Mouse (Mus musculus) embryonic facial prominence, embryonic 13.5 days (tissue): ENCODE data around the gene Spr. TPM values are rescaled to one million over a fixed set of nuclear protein-coding genes. Genes with fewer than 3 reads are reported as not detected.
A peak's percentile ranks its signal among the peaks of the same experiment; 100 is the strongest.
"Not testable (repeated sequence)": the region's sequence is repeated elsewhere in the genome, so short reads cannot be mapped to it uniquely, and the experiment has no call there.

Experiments
- ATAC-seq: fragments of 200-750 bp; cut with Nextera tagmentation; 2 replicates; pipeline ENCODE4 v1.8.0; 2017; ENCODE audit warnings: low read depth; ENCODE audit not compliant: insufficient number of reproducible peaks, insufficient read depth, low FRiP score, low TSS enrichment
- H3K27ac ChIP-seq: fragments of 300-500 bp; sonication (generic); 2 replicates; pipeline ENCODE4 v1.5.1; 2015; ENCODE audit warnings: moderate library complexity, mild to moderate bottlenecking, inconsistent platforms
- H3K27me3 ChIP-seq: fragments of 300-500 bp; sonication (generic); 2 replicates; pipeline ENCODE4 v1.6.1; 2015; ENCODE audit warnings: mild to moderate bottlenecking, inconsistent platforms
- H3K36me3 ChIP-seq: fragments of 300-500 bp; sonication (generic); 2 replicates; pipeline ENCODE4 v1.6.1; 2015; ENCODE audit warnings: mild to moderate bottlenecking, inconsistent platforms
- H3K4me1 ChIP-seq: fragments of 300-500 bp; sonication (generic); 2 replicates; pipeline ENCODE4 v1.6.1; 2015; ENCODE audit warnings: inconsistent platforms
- H3K4me2 ChIP-seq: fragments of 300-500 bp; sonication (generic); 2 replicates; pipeline ENCODE4 v1.6.1; 2015; ENCODE audit warnings: moderate library complexity, mild to moderate bottlenecking, inconsistent platforms
- H3K4me3 ChIP-seq: fragments of 300-500 bp; sonication (generic); 2 replicates; pipeline ENCODE4 v1.5.1; 2015; ENCODE audit warnings: mild to moderate bottlenecking, inconsistent platforms
- H3K9ac ChIP-seq: fragments of 300-500 bp; sonication (generic); 2 replicates; pipeline ENCODE4 v1.6.1; 2015; ENCODE audit warnings: mild to moderate bottlenecking, inconsistent platforms
- H3K9me3 ChIP-seq: fragments of 300-500 bp; sonication (generic); 2 replicates; pipeline ENCODE4 v1.6.1; 2016; ENCODE audit warnings: inconsistent platforms
- WGBS: fragments of 180-500 bp; shearing (Covaris S2); methylation state at CpG from one replicate; pipeline ENCODE4 v1.1.7; 2015; ENCODE audit warnings: mixed read lengths; 5-methylcytosine and 5-hydroxymethylcytosine counted together
- polyA plus RNA-seq: library from polyadenylated mRNA; unstranded; fragments of >200 nt; fragmentation: Nextera tagmentation; extraction: Ambion mirVana; gene quantifications from 2 replicates; pipeline ENCODE4 v1.2.1, GENCODE M21; 2015

Spr gene
- 42.0 and 50.4 TPM in 2 replicates for polyA plus RNA-seq

DNA sequence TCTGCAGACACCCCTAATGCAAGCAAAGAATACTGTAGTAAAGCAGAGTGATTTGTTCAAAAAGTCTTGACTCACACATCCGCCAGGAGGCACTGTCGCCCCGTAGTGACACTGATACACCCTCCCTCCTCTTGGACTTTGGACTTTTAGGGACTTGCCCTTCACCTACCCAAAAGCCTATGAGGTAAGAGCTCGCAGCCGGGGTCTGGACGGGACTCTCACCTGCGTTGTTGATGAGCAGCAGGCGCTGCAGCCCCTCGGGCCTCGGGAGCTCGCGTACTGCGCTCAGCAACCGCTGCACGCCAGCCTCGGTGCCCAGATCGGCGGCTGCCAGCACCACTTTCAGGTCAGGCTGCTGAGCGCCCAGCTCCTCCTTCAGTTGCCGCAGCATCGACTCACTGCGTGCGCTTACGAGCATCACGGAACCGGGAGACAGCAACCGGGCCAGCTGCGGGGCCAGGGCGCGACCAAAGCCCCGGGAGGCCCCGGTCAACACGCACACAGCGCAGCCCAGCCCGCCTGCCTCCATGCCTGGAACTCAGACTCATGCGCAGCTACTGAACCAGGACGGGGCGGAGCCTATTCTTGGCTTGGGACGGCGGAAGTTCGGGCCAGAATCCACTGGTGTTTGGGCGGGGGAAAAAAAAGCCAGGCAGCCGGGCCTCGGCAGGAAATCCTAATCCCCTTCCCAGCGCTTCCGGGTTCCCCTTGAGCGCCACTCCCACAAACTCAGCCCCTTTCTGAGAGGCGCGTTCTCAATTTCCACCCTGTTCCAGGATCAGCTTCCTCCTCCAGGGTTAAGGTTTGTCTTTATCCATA, at the start of gene Spr:
TSS of gene Spr (minus strand) at position 550 of the 819 bp plus-strand sequence.
- Histone ChIP-seq H3K9me3 (no peaks in the 10 kb centered on the region), H3K27ac (peak within 1 kb of the TSS; percentile 96), H3K36me3 (peaks cover 17% of the 10 kb centered on the region), H3K4me3 (peak within 1 kb of the TSS; percentile 80), H3K4me2 (peak within 1 kb of the TSS; percentile 60), H3K9ac (peak within 1 kb of the TSS; percentile 88), H3K27me3 (no peaks in the 10 kb centered on the region), H3K4me1 (peaks cover 8% of the 10 kb centered on the region)
- WGBS = under 1% methylated on average over 49 of the region's 49 CpGs
- peak; percentile 86 for ATAC-seq

DNA sequence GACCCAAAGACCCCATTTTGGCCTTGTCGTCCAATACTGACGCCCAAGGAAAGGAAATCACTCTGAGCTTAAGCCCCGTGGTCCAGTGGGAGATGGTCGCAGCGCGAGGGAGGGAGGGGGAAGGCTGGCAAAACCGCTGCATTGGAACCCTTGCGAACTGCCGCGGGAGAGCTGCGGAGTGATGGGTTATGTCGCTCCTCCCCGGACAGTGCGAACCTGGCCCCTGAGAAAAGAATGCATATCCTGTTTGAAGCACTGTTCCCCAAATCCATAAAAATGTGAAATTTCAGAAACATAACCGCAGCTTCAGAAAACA, 49.1 kb upstream of the Spr start:
- H3K4me3 ChIP-seq = peak overlapping the region; percentile 44
- H3K9me3 ChIP-seq = no peaks in the 10 kb centered on the region
- H3K4me1 ChIP-seq = peaks cover 38% of the 10 kb centered on the region
- H3K27me3 ChIP-seq = peaks cover 87% of the 10 kb centered on the region
- WGBS = under 1% methylated on average over 15 of the region's 15 CpGs
- ATAC-seq = no peak
- H3K4me2 ChIP-seq = peak overlapping the region; percentile 73
- H3K36me3 ChIP-seq = no peaks in the 10 kb centered on the region
- 0 out of 2 replicates have a peak overlapping the region, but pooled peaks have one; percentile 28 for H3K9ac ChIP-seq
- H3K27ac ChIP-seq = no peak overlapping the region

GRCm38 (mm10) chr6:85186033-85186743, 48.6 kb upstream of the Spr start:
- ATAC-seq = no peak
- H3K27me3 ChIP-seq = peaks cover 82% of the 10 kb centered on the region
- WGBS = 2% methylated on average over 33 of the region's 33 CpGs
- no peak overlapping the region for H3K27ac ChIP-seq
- no peaks in the 10 kb centered on the region for H3K9me3 ChIP-seq
- no peaks in the 10 kb centered on the region for H3K36me3 ChIP-seq
- H3K4me3 ChIP-seq = peak overlapping the region; percentile 44; the same call in 1 of the 2 replicates
- H3K4me1 ChIP-seq = peaks cover 38% of the 10 kb centered on the region
- H3K9ac ChIP-seq = 0 out of 2 replicates have a peak overlapping the region, but pooled peaks have one; percentile 28
- H3K4me2 ChIP-seq = peak overlapping the region; percentile 73

GRCm38 (mm10) chr6:85183951-85184350, 46.4 kb upstream of the Spr start:
- no peak overlapping the region for H3K4me2 ChIP-seq
- WGBS = 59% methylated on average over 3 of the region's 3 CpGs
- H3K36me3 ChIP-seq = no peaks in the 10 kb centered on the region
- H3K9me3 ChIP-seq = no peaks in the 10 kb centered on the region
- ATAC-seq = no peak
- peaks cover 66% of the 10 kb centered on the region for H3K27me3 ChIP-seq
- no peak overlapping the region for H3K9ac ChIP-seq
- no peak overlapping the region for H3K27ac ChIP-seq
- H3K4me3 ChIP-seq = no peak overlapping the region
- H3K4me1 ChIP-seq = peaks cover 25% of the 10 kb centered on the region

DNA sequence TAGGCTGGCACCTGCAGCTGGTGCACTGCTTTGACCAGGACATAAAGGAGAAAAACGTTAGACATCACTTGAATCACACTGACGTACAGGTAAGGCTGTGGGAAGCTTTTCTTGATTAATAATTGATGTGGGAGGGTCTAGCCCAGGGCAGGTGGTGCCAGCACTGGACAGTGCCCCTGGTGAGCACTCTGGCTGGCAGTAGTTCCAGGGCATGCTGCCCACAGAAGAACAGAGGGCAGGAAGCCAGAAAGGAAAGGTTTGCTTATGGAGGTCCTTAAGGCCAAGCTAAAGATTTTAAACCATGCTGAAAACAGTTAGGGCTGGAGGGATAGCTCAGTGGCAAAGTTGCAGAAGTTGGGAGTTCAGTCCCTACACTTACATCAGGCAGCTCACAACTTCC, 42.5 kb upstream of the Spr start:
- Histone ChIP-seq H3K36me3 (no peaks in the 10 kb centered on the region), H3K4me2 (no peak overlapping the region), H3K27me3 (peaks cover 27% of the 10 kb centered on the region), H3K4me3 (no peak overlapping the region), H3K4me1 (no peaks in the 10 kb centered on the region), H3K9me3 (no peaks in the 10 kb centered on the region), H3K9ac (no peak overlapping the region), H3K27ac (no peak overlapping the region)
- 68% methylated on average over 2 of the region's 2 CpGs for WGBS
- ATAC-seq = no peak

DNA sequence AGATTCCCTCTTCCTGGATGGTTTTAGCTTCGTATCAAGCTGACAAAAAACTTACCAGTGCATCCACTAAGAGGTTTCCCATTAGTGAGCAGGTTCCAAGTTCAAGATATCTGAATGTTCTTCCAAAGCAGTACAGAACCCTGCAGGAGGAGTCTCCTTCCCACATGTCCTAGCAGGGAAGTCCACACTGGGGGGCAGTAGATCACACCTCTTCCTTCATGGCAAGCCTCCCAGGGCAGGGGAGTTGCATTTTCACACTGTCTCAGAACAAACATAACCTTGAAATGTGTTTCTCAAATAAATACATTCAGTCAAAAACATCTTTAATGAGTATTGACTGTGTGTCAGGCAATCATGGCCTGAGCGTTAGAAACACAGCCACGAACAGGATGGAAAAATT, 42.0 kb upstream of the Spr start:
- WGBS = 76% methylated on average over 3 of the region's 3 CpGs
- Histone ChIP-seq H3K36me3 (no peaks in the 10 kb centered on the region), H3K4me1 (no peaks in the 10 kb centered on the region), H3K27me3 (peaks cover 24% of the 10 kb centered on the region), H3K4me3 (no peak overlapping the region), H3K4me2 (no peak overlapping the region), H3K9ac (no peak overlapping the region), H3K27ac (no peak overlapping the region), H3K9me3 (no peaks in the 10 kb centered on the region)
- no peak for ATAC-seq

DNA sequence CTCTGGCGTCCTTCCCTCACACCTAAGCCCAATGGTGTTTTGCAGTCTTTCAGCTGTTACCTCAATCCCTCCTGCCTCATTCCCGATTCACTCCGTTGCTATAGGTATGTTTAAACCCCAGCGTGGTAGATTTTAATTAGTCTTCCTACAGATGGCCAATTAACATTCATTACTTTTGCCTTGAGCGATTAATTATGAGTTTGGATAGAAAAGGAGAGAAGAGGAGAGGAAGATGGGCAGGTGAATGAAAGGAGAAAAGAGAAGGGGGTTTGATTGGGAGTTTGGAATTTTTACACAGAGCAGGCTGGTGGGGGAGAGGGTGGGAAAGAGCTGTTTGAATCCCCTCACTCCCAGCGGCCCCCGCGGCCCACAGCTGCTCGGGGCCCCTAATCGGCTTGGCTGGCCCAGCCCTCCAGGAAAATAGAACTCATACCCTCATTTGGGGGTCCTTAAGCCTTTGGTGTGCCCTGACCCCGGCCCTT, 27.9 kb upstream of the Spr start:
- ATAC-seq = no peak
- Histone ChIP-seq H3K27ac (no peak overlapping the region), H3K27me3 (peaks cover 4% of the 10 kb centered on the region; the same call in 1 of the 2 replicates), H3K4me3 (no peak overlapping the region), H3K4me2 (no peak overlapping the region; the same call in 1 of the 2 replicates), H3K9ac (no peak overlapping the region), H3K36me3 (no peaks in the 10 kb centered on the region), H3K4me1 (peaks cover 2% of the 10 kb centered on the region; the same call in 1 of the 2 replicates), H3K9me3 (no peaks in the 10 kb centered on the region)
- WGBS = 44% methylated on average over 11 of the region's 11 CpGs

DNA sequence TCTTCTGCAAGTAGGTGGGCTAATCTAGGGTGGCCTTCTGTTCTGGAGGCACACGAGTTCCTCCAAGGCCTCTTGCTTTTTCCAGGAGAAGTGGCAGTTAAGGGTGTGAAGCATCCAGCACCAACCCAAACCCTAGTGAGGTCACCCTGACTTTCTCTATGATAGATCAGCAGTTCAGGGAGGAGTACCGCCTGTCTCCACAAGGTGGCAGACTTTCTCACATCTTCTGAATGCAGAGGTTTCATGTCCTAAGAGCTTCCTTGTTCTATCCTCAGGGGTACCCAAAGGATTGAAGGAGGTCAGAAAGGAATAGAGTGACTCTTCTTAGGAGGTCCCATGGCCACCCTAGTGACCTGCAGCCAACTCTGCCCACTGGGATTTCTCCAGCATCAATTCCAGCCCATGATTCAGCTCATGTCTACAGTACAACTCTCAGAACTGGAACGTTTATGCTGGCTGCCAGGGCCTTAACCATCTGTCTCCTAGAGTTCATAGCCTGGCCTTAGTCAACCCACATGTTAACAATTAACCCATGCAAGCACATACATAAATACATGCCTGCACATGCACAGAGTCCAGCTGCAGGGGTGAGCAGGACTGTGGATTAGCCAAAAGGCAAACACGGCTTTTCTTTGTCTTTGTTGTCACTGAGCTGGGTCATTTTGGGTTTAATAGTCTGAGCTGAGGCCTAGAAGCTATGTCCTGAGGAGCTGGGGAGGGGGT, 22.8 kb upstream of the Spr start:
- ATAC-seq = no peak
- no peak overlapping the region for H3K27ac ChIP-seq
- H3K27me3 ChIP-seq = no peaks in the 10 kb centered on the region
- no peaks in the 10 kb centered on the region for H3K9me3 ChIP-seq
- 30% methylated on average over 4 of the region's 4 CpGs for WGBS
- peaks cover 6% of the 10 kb centered on the region; the same call in 1 of the 2 replicates for H3K4me1 ChIP-seq
- H3K4me3 ChIP-seq = no peak overlapping the region
- no peak overlapping the region for H3K4me2 ChIP-seq
- no peak overlapping the region for H3K9ac ChIP-seq
- H3K36me3 ChIP-seq = no peaks in the 10 kb centered on the region

DNA sequence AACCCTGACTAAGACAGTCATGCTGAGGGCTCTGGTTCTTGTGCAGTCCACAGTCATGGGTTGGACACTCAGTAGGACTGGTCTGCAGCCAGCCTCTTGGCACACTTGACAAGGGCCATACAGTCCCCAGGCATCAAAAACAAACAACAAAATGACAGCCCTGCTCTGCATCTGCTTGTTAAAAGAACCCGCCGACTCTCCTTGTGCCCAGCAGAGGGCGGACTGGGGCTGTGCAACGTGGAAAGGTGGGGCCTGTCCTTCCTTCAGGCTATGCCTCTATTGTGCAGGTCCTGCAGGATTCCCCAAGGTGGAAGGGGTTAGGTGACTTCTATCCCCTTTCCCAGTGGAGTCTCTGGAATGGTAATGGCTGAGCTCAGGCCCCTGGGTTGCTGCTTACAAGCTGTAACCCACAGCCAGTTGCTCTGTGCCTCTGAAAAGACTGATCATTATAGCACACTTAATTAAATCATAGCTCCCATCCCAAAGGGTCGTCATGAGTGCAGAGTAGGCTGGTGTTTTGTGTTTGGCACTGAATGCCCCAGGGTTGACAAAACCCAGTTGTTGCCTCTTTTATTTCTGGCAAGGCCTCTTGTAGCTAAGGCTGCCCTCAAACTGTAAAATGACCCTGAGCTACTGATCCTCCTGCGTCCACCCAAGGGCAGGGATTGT, 21.7 kb upstream of the Spr start:
- WGBS = 20% methylated on average over 6 of the region's 6 CpGs
- H3K27me3 ChIP-seq, ATAC-seq, H3K27ac ChIP-seq, H3K4me2 ChIP-seq, H3K9ac ChIP-seq, H3K4me3 ChIP-seq, H3K36me3 ChIP-seq, H3K9me3 ChIP-seq: not testable (repeated sequence)
- peaks cover 12% of the 10 kb centered on the region for H3K4me1 ChIP-seq

DNA sequence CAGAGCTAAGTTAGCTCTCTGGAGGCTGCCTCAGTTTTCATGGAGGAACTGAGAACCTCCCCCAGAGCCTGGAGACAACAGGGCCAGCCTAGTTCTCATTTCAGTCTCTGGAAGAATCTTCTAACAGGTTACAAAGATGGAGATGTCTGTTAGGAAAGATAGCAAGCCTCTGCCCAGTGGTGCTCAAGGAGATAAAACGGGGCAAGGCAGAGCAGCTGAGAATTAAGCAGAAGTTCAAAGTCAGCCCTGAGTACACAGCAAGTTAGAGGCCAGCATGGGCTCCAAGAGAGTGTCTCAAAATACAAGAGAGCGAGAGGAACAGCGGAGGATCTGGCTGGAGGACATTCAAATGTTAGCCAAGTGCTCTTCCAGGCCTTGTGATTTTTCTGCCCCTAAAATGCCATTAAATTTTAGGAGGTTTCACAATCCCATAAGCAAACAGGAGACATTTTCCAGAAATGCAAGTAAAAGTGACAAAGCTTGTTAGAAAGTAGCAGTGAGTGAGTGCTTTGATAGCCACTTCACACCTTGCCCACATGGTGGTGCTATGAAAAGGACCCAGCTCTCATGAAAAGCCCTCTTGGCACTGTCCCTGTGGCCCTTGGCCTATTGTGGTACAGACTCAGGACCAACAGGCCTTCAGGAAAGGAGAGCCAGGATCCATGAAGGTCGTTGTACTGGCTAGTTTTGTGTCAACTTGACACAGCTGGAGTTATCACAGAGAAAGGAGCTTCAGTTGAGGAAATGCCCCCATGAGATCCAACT, 20.7 kb upstream of the Spr start:
- H3K27me3 ChIP-seq, H3K4me3 ChIP-seq, H3K27ac ChIP-seq, H3K36me3 ChIP-seq, ATAC-seq, H3K9ac ChIP-seq, H3K9me3 ChIP-seq, H3K4me2 ChIP-seq: not testable (repeated sequence)
- H3K4me1 ChIP-seq = peaks cover 17% of the 10 kb centered on the region
- 77% methylated on average over 4 of the region's 4 CpGs for WGBS
